Comparison of ENCODE assay signal across 1 mouse cellular context in the genomic region with DNA sequence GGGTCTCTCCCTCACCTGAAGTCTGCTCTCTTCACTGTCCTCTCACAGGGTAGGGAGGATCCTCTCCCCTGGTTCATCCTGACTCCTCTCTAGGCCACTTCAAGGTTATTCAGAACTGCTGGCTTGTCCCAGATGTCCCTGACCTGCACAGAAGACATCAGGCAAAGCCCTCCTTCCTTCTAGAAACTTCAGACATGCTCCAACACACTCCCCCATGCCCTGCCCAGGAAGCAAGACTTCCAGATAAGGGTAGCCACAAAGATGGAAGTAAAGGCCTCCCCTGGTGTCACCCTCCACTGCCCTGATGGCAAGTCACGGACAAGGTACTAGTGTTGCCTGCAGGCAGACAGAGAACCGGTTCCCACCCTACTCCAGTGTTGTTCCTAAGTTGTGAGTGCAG.
A peak's percentile ranks its signal among the peaks of the same experiment; 100 is the strongest.
TF ChIP-seq lines count a peak whose summit lies in the region.

No protein-coding gene starts in this region.

TF ChIP-seq in MEL, 35 proteins besides CTCF, POLR2A, EP300 and RAD21:
- TF ChIP-seq POLR2AphosphoS2 (IDR thresholded peaks at IDR 0.05; ENCODE audit: low read length) = no peak
- TF ChIP-seq MXI1 (IDR thresholded peaks at IDR 0.05; ENCODE audit: low read depth, low read length) = no peak
- peak; percentile 64; the same call in 1 of the 2 replicates for TF ChIP-seq GATA1 (IDR thresholded peaks at IDR 0.05; ENCODE audit: low read depth, low read length)
- peak; percentile 25; the same call in 1 of the 2 replicates for TF ChIP-seq ELF1 (IDR thresholded peaks at IDR 0.05; ENCODE audit: low read depth, low read length)
- no peak for TF ChIP-seq ZNF384 (IDR thresholded peaks at IDR 0.05; ENCODE audit: low read depth, low read length)
- TF ChIP-seq RCOR1 (IDR thresholded peaks at IDR 0.05; ENCODE audit: low read depth, low read length) = no peak
- TF ChIP-seq UBTF (IDR thresholded peaks at IDR 0.05; ENCODE audit: borderline replicate concordance, insufficient read depth, low read depth, low read length) = no peak
- TF ChIP-seq NRF1 (IDR thresholded peaks at IDR 0.05; ENCODE audit: insufficient read depth, low read depth, low read length, poor library complexity, severe bottlenecking) = peak; percentile 56; the same call in 1 of the 2 replicates
- TF ChIP-seq TCF12 (IDR thresholded peaks at IDR 0.05; ENCODE audit: low read depth, low read length) = 0 out of 2 replicates have a peak, but pooled peaks have one; percentile 31
- 0 out of 2 replicates have a peak, but pooled peaks have one; percentile 21 for TF ChIP-seq BHLHE40 (IDR thresholded peaks at IDR 0.05; ENCODE audit: borderline replicate concordance, low read depth, low read length)
- TF ChIP-seq GABPA (IDR thresholded peaks at IDR 0.05; ENCODE audit: low read depth, low read length) = no peak
- no peak for TF ChIP-seq ZMIZ1 (IDR thresholded peaks at IDR 0.05; ENCODE audit: low read depth, low read length)
